Mouse (Mus musculus): Measurements from ENCODE around the gene Bst1.

Bst1 gene

GRCm38 (mm10) chr5:43860096-43860495 is 41.4 kb downstream of the Bst1 start:
- DNase-seq (ENCODE audit: low read depth) = no peak

GRCm38 (mm10) chr5:43860670-43861431 is 42.2 kb downstream of the Bst1 start:
- no peak for DNase-seq (ENCODE audit: low read depth)

DNA sequence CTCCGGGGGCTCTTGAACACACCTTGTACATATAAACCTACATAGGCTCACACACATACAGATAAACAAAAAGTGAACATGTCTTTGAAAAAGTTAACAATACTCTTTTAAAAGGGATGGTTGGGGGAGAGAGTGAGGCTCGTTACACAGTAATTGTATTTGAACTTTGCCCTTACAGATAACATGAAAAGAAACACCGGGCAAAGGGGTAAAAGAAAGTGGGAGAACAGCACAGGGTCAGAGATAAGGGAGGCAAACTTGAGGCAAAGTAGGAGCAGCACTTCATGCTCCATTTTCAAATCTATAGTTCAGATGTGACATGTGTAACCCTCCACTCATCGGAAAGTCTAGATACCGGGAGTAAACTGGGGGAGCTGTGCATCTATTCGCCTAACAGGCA is 45.0 kb downstream of the Bst1 start:
- no peak for DNase-seq (ENCODE audit: low read depth)

- no peak for DNase-seq (ENCODE audit: low read depth)
Measured at GRCm38 (mm10) chr5:43865316-43865715, 46.6 kb downstream of the Bst1 start.

GRCm38 (mm10) chr5:43868253-43868652 is 49.6 kb downstream of the Bst1 start, which contains the start of gene Cd38:
TSS of gene Cd38 (plus strand) at chr5:43868553.
- DNase-seq (ENCODE audit: low read depth) = no peak

GRCm38 (mm10) chr5:43868711-43869600 is 50.3 kb downstream of the Bst1 start:
- DNase-seq (ENCODE audit: low read depth) = no peak

DNA sequence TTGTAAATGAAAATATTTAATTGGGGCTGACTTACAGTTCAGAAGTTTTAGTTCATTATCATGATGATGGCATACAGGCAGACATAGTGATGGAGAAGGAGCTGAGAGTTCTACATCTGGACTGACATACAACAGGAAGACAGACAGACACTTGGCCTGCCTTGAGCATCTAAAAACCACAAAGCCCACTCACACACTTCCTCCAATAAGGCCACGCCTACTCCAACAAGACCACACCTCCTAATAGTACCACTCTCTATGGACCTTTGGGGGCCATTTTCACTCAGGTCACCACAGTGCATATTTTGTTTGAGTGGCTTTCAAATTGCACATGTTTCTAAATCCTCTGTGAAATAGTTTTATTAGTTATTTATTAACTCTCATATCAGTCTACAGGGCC is 53.2 kb downstream of the Bst1 start:
- no peak for DNase-seq (ENCODE audit: low read depth)

DNA sequence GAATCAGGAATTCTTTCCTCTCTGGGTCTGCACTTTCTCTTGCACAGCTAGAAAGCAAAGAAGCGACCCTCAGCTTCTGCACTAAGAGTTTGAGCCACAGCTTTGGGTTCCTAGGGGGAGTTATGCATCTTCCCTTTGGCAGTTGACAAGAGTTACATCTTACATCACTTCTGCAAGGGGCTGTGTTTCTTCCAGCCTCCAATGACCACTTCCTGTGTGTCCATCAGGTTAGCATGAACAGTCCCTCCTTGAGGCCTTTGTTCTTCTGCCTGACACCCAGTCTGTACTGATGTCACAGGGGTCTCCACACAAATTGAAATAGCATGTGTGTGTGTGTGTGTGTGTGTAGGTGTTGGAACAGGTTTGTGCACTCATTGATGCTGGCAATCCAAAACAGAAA is 54.0 kb downstream of the Bst1 start:
- DNase-seq (ENCODE audit: low read depth) = no peak

- DNase-seq (ENCODE audit: low read depth) = no peak
Measured at GRCm38 (mm10) chr5:43882034-43882433, 63.3 kb downstream of the Bst1 start.

GRCm38 (mm10) chr5:43885060-43885820 is 66.6 kb downstream of the Bst1 start:
- DNase-seq (ENCODE audit: low read depth) = peak; percentile 22

DNA sequence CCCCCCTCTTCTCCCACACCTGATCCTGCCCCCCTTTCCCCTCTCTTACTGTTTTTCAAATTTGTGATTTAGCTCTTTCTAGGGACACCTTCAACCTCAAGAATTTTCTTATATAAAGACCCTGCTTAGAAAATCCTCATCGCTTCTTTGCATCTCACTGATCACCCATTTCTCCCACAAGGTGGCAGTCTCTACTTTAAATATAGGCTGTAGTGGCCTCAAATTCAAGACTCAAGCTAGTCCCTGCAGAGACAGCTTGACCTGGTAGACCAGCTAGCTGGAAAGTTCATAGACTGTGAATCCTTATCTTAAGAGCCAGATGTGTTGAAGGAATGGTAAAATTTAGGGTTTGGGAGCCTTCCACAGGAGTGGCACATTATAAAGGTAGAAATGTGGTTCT is 73.7 kb downstream of the Bst1 start:
- DNase-seq (ENCODE audit: low read depth) = no peak
